Mouse (Mus musculus): ENCODE data around the gene Tmem205.
A peak's percentile ranks its signal among the peaks of the same experiment; 100 is the strongest.

The Tmem205 gene

DNA sequence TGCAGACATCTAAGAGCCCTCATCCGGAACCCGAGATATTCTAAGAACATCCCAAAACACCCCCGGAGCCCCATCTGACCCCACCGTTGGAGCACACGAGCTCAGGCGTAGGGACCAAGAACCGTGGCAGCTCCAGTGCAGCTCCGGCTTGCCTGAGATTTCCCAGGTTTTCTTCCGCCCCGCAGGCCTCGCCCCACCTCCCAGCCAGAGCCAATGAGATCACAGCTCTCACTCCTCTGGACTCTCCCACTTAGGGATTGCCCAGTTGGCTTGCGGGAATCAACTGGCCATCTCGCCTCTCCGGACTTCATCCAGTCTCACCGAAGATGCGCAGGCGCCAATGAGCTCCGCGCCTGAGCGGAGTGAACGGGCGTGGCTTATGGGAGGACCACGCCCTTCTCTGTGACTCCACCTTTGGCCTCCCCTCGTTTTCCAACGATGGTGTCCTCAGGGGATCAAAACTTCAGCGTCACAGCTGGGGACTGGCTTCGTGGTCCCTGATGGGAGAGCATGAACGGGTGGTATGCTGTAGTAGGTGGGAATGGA, at the start of gene Tmem205, which contains the start of gene Ccdc159:
Gene Tmem205, minus strand, starts transcription at position 349 of the 546 bp plus-strand sequence.
Gene Ccdc159, plus strand, starts transcription at position 264 of the 546 bp plus-strand sequence.
- peak; percentile 99 for DNase-seq (ENCODE audit: low read depth, low spot score)

DNA sequence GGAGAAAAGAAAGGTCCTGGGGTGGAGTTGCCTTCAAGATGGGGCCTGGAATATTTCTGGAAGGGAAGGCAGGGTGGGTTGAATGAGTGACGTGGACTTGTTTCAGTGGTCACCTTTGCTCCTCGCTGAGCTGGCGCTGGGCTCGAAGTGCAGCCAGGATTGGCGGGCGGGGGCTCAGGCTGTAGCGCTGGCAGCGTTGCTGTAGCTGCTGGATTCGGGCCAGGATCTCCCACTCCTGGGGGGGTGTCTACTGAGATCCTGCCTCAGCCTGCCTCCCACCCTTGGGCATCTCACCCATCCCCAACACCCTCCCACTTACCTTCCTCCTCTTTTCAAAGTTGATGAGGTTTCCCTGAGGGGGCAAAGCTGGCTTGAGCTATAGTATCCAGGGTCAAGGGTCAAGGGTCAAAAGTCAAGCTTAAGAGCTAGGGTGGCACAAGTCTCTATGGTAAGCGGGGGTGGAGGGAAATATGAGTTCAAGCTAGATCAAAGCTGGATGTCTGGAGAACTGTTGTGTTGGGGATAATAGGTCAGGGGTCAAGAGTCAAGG, 49.3 kb upstream of the Tmem205 start:
- no peak for DNase-seq (ENCODE audit: low read depth, low spot score)

DNA sequence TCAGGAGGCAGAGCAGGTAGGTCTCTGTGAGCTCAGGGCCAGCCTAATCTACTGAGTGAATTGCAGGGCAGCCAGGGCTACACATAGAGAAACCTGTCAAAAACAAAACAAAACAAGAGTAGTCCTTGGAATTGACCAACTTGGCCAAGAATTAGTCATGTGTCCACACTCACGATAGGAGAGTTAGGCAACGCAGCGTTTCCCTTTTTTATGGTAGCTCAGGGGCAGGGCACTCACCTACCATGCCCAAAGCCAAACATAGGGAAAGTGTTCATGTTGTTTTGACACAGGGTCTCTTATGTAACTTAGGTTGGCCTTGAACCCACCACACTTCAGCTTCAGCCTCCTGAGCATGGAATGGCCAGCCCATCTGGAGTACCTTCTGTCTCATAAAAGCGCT, 41.9 kb upstream of the Tmem205 start:
- no peak for DNase-seq (ENCODE audit: low read depth, low spot score)

DNA sequence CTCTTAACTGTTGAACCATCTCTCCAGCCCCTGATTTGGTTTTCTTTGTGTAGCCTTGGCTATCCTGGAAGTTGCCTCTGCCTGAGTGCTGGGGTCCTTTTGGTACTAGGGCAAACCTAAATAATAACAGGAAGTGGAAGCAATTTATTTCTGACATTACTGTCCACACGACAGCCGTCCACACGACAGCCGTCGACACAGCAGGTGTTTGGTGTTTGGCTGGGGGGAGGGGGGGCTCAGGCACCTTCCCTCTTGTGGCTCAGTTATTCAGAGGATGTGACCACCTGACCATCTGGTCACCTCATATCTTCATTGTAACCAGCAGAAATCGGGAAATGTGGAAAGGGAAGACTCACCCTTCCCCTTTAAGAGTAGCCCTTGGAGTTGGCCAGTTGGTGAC, 41.5 kb upstream of the Tmem205 start:
- DNase-seq (ENCODE audit: low read depth, low spot score): no peak

DNA sequence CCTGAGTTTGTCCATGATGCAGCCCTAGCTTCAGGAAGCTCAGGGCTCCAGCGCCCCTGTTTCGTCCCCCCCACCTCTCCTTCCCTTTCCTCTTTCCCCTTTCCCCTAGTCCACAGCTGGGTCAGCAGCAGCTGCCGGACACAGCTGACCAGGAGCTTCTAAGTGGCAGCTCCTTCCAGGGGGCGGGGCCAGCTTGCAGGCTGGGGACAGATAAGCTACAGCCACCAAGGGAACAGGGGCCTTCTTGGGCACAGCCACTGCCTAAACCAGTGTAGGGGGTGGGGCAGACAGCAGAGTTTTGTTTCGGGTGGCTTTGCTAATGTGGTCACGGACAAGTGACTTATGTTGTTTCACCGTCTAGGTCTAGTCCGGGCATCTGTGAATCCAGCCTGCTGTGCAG, 36.1 kb upstream of the Tmem205 start, which contains the start of gene Epor:
Gene Epor, minus strand, starts transcription at position 90 of the 400 bp plus-strand sequence.
- no peak for DNase-seq (ENCODE audit: low read depth, low spot score)

DNA sequence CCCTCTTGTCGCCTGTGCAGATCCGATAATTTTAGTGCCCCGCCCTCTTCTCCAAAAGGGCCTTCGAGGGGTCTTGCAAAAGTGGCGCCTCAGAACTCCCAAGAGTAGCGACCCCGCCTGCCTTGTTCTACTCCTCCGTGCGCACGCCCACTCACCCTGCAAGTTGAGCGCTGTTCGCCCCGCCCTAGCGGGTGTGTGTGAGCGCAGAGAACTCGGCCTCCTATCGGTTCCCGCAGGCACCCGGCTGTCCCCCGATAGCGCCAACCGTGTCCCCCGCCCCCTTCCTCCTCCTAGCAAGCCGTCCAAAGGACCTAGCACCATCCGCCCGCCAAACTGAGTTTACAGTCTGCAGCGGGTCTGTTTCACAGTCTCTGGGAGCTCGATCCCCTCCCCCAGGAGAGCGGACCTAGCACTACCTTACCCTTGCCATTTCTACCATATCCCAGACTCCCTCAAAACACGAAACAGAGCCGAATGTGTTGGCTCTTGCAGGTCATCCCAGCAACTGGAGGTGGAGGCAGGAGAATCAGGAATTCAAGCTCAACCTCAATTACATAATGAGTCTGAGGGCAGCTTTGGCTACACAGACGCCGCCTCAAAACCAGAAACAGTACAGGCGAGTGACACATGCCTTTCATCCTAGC, 35.2 kb upstream of the Tmem205 start:
- DNase-seq (ENCODE audit: low read depth, low spot score): peak; percentile 81

DNA sequence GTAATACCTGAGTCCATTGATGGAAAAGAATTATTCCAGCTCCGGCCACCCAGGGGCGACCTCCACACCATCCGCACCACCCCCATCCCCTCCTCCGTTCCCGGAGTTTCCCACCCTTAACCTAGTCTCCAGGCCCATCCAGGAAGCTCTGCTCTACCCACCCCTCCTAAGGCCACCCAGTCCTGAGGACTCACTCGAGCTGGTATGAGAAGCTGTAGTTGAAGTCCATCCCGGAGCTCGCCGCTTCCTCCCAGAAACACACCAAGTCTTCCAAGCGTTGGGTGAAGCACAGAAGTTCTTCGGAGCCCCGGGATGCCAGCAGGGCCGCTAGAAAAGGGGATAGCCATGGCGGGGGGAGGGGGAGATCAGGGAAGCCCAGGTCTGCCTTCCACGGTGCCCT, 34.7 kb upstream of the Tmem205 start:
- DNase-seq (ENCODE audit: low read depth, low spot score): no peak

DNA sequence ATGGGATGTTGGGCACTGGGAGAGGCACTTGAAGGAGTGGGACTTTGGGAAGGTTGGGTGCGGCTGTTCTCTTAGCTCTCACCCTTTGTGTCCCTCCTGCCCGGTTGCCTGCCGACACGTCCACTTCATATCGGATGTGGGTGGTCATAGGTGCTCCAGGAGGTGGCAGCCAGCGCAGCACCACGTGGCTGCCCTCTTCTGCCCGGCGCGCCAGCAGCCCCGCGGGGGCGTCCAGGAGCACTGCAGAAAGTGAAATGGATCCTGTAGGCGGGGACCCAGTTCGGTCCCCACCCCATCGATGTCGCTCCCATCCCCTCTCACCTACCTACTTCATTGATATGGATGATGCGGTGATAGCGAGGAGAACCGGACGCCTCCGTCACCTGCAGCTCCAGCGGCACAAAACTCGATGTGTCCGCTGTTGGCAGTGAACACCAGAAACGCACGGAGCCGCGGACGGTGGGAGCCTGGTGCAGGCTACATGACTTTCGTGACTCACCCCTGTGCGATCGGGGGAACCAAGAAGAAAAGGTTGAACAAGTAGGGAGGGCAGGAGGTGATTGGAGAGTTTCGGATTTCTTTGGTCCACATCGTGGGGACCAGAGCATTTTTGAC, 34.1 kb upstream of the Tmem205 start:
- no peak for DNase-seq (ENCODE audit: low read depth, low spot score)

DNA sequence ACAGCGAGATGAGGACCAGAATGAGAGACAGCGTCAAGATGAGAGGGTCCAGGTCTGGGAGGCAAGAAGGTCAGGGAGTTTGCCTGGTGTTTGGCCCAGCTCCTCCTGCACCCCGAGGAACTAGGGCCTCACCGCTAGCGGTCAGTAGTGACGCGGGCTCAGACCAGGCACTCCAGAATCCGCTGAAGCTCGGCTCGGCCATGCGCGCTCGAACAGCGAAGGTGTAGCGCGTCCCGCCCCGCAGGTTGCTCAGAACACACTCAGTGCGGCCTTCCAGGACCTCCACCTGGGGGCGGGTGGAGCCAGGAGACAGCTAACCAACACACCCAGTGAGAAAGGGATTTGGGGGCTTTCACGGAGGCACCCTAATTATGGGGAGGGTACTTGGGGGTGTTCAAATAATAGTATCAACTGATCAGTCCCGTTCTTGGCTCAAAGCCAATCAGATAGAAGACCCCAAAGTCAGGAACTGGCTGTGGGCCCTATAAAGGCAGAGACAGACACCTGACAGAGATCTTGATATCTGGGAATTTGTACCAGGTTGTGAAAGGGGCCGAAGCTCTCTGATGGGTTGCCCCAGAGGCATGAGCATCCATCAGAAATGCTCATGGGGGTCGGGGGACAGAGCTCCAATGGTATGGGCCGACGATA, 33.3 kb upstream of the Tmem205 start:
- DNase-seq (ENCODE audit: low read depth, low spot score): no peak

DNA sequence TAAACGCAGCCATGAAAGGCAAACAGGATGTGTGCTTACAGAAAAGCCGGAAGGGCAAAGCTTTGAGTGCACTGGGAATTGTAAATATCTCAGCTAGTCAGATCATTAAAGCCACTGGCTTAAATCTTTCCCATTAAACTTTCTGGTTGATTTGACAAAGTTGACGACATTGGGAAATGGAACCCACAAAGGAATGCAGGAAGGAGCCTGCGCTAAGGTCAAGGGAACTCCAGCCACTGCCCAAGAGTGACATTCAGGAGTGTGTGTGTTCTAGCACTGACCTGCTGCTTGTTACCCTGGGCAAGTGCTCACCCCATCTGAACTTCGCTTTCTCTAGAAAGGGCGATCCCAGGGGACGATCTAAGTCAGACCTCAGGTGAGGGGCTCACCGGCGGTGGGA, 32.8 kb upstream of the Tmem205 start:
- no peak for DNase-seq (ENCODE audit: low read depth, low spot score)

DNA sequence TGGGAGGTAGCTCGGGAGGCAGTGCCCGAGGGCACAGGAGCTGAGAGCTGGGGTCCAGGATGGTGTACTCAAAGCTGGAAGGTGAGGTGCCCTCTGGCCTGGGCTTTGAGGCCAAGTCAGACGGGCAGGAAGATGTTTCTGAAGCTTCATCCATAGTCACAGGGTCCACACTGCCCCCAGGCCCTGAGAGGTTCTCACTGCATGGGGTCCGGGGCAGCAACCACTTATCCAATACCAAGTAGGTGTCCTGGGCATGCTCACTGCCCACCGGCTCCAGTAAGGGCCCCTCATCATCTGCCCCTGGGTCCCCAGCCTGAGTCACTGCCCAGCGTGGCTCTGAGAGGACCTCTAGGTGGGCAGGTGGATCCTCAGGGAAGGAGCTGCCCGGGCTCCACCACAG, 31.9 kb upstream of the Tmem205 start:
- no peak for DNase-seq (ENCODE audit: low read depth, low spot score)

DNA sequence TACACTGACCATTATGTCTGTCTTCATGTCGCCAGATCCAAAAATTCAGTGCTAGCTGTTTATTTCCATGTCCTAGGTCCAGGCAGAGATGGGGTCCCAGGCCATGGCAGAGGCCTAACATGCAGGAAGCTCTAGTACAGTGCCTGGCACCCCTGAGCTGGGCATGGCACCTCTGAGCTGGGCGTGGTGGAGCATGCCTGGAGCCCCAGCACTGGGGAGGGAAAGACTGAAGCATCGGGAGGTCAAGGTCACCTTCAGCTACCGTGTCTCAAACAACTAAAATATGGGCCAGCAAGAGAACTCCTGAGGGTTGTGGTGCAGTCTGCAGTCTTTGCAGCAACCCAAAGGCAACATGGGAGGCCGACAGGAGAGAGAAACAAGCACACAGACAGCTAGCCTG, 31.0 kb upstream of the Tmem205 start:
- no peak for DNase-seq (ENCODE audit: low read depth, low spot score)

DNA sequence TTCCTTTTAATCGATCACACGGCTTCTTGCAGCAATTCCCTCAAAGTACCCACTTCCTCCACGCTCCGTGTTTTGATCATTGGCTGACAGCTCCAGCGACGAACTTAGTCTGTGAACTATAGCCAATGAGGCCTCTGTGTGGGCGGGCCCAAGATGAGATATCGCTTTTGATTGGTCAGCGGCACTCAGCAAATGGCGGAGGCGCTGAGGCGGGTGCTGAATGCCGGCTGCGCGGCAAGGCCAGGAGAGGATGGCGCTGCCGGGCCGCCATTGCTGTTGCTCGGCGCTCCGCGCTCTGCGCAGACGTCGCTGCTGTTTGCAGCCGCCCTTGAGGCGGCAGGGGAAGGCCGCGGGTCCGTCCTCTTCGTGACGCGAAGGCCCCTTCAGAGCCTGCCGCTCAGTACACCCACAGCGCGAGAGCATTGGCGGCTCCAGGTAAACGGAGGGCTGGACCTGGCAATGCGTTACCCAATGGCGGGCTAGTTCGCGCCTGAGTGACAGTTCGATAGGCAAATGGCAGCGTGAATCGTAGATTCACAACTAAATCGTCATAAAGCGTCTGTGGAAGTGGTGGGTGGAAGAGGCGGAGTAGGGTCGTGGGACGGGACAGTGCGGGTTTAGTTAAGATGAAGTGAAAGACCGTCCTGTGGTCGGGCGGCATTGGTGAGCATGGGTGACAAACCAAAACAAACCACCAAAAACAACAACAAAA, 28.4 kb upstream of the Tmem205 start, which contains the start of gene Swsap1:
Gene Swsap1, plus strand, starts transcription at position 186 of the 712 bp plus-strand sequence.
- peak; percentile 98 for DNase-seq (ENCODE audit: low read depth, low spot score)

DNA sequence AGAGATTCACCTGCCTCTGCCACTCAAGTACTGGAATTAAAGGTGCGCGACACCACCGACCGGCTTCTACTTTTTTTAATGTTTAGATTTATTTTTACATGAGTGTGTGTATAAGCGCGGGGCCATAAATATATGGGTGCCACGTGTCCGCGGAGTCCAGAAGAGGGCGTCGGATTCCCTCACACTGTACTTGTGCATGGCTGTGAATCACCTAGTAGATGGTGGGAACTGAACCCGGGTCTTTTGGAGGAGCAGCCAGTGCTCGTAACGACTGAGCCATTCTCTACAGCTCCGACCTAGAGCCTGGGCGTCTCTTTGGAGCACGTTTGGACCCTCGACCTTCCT, 27.8 kb upstream of the Tmem205 start:
- no peak for DNase-seq (ENCODE audit: low read depth, low spot score)

DNA sequence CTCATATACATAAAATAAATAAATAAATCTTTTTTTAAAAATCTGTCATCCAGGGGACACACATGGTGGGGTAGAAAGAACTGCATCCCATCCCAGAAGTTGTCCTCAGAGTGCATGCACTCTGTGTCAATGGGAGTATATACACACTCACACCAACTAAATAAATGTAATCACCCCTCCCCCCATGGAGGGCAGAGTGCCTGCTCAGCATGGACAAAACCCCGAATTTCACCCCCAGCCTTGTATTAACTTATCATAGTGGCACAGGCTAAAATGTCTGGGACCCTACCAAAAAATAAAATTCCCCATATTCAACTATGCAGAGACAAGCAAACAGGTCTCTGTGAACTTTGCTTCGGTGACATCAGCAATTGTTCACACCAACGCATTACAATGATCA, 27.3 kb upstream of the Tmem205 start:
- DNase-seq (ENCODE audit: low read depth, low spot score): no peak

DNA sequence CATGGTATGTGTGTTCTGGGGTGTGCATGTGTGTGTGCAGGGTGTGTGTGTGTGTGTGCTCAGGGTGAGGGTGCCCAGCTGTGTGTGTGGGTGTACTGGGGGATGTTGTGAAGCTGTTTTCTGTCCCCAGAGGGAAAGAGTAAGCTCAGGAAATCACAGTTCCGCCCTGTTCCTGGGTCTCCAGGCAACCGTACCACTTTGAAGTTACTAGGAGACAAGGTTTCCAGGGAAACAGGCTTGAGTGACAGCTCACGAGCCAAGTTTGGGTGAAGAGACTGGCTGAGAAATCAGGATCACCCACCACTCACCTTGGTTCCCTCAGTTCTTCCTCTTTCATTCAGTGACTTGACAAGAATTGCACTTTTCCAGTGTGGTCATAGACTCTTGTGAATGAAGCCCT, 26.2 kb upstream of the Tmem205 start:
- no peak for DNase-seq (ENCODE audit: low read depth, low spot score)

DNA sequence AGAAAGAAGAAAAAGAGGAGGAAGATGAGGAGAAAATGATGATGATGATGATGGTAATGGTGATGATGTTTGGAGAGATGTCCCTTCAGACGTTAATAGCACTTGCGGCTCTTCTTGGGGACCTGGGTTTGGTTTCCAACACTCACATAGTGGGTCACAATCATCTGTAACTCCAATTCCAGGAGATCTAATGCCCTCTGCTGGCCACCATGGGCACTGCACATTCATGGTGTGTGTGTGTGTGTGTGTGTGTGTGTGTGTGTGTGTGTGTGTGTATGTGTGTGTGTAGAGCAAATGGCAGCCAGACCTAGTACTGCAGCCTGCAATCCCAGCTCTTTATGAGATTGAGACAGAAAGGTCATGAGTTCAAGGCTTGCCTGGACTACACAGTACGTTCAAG, 24.6 kb upstream of the Tmem205 start:
- DNase-seq (ENCODE audit: low read depth, low spot score): peak; percentile 63

DNA sequence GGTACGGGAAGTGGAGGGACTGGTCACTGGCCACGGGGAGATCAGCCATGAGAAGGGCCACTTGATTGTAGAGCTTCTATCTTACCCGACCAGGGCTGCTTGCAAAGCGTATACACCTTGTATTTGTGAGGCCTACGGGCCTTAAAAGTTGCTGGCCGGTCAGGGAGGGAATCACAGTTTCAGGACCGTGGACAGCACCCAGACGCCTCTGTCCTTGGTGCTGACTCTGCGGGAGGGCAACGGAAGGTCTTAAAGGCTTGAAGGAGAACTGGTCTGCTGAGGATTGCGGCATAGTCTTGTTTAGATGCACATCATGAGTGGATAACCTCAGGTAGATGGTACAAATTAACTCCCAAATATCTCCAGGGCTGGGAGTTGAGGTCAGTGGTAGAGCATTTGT, 23.0 kb upstream of the Tmem205 start:
- DNase-seq (ENCODE audit: low read depth, low spot score): peak; percentile 73

DNA sequence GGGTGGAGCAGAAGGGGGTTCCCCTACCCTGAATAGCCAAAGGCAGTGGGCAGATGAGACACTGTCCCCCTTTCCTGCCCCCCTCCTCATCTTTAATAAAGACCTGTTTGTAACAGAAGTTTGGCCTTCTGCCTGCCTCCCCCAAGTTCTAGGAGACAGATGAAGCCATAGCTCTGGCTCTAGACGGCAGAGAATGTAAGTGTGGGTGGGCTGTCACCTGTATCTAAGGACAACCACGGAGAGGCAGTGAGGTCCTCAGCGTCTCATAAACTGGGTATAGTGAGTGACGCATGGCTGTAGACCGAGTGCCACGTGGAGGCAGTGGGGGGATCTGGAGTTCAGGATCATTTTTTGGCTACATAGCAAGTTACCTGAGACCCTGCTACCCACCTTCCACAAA, 21.4 kb upstream of the Tmem205 start:
- no peak for DNase-seq (ENCODE audit: low read depth, low spot score)

DNA sequence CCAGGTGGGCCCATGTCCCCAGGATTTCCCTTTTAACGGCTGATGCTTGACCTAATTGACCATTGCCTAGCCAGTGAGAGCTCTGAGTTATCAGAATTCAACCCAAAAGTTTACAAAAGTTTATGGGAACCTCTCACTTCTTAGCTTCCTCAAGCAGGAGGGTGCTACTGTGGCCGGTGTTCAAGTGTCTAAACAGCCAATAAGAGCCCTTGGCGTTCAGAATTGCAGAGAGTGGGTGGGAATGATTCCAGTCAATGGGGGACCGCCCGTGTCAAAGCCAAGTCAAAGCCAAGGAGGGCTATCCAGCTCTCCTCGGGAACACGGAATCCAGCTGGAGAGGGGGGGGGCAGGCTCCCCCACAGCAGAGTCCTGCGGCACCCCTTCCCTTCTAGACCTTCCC, 20.8 kb upstream of the Tmem205 start:
- no peak for DNase-seq (ENCODE audit: low read depth, low spot score)

DNA sequence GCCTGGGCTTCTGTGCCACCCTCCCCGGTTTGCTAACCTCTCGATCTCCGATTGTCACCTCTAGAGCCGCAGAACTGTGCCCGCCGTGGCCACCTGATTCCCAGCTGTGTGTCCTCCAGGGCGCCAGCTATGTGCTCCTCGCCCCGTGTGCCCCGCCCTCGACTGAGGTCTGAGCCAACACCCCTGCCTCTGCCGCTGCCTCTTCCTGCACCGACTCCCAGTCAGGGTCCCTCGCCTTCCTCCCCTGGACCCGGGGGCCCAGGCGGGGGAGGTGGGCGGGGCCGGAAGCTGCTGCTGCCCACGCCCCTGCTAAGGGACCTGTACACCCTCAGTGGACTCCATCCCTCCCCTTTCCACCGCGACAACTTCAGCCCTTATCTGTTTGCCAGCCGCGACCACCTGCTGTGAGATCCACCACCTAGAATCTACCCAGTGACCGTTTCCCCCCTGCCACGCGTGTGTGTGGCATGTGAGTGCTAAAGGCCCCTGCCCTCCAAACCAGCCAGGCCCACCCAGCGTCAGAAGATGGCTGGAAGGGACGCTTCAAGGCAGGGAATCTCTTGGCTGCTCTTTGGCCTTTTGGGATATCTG, 20.3 kb upstream of the Tmem205 start:
- DNase-seq (ENCODE audit: low read depth, low spot score): no peak

Data from ZHBTc4 (cell line).